ENCODE assay signal across 21 mouse cellular contexts in the genomic region with DNA sequence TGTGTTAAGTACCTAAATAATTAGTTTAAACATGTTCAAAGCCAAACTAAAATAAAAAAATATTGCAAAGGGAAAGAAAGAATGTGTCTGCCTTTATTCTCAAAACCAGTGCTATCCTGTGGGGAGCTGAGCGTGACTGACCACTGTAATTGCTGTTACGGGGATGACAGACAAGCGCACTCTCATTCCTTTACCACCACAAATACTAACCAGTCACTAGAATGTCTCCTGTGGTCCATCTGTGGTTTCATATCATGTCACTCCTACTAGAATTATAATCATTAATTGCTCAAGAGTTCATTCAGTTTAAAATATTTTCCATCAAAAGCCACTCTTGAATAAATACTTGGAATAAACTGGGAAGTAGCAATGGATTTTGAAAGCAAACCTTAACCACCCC.
DNase-seq lines count a peak whose midpoint lies in the region; ATAC-seq and TF ChIP-seq lines count a peak whose summit lies in the region.
"Had no signal": no experiment of that assay in that cellular context is flagged by ENCODE, and none has a peak within 500 bp of the region (broad histone marks: within the 10 kb centered on the region; RNA-seq: fewer than 3 reads in every experiment).

No protein-coding gene starts in this region.

- no peaks in the 10 kb centered on the region for H3K27me3 ChIP-seq in Patski
- H3K27me3 ChIP-seq: CH12.LX had no signal

- CTCF ChIA-PET in Patski (lab: Charles Lee) = no interaction called here

- intact Hi-C loops in left cerebral cortex, postnatal 4 days (cut with DNase I) = no loop called here

- POLR2A ChIA-PET in Patski (lab: Charles Lee) = interaction anchor here (0.5 kb wide), 1 partner anchor 109 kb away, joined by 3 read pairs; no protein-coding TSS in a partner anchor

- TF ChIP-seq CTCF in Patski (IDR thresholded peaks at IDR 0.05) = no peak

- in situ Hi-C loops in Patski (cut with MboI; ENCODE audit: low pct_unique_long_range_greater_than_20kb) = no loop called here

- peak; percentile 93 for ATAC-seq in Patski
- ATAC-seq: activated CD4-positive, CD25-positive, alpha-beta regulatory T cell, adult 4 months; CD4-positive, CD25-positive, alpha-beta regulatory T cell, adult 4 months had no signal

- DNase-seq in Muller cell, postnatal 12 days (ENCODE audit: inconsistent ontology term) = peak; percentile 73
- DNase-seq in Patski (ENCODE audit: low read depth, low spot score) = peak; percentile 53
- DNase-seq in fibroblast of lung, adult 2 months (ENCODE audit: low read depth) = peak; percentile 10
- DNase-seq in layer of hippocampus, adult 8-10 months (ENCODE audit: low spot score in 2 of 2) = no peak
- no peak for DNase-seq in left cerebral cortex, postnatal 4 days
- no peak for DNase-seq in embryo, embryonic 10 days (ENCODE audit: low spot score)
- DNase-seq: adrenal gland, adult 2 months; adrenal gland, adult 8-10 months; adrenal gland, postnatal 10 days; adrenal gland, postnatal 14 days; adrenal gland, postnatal 25 days; adrenal gland, postnatal 36 days; B cell, adult 2 months; cerebellum, adult 11 months; cerebellum, adult 11-12 months; cerebellum, adult 18-20 months; cerebellum, adult 2 months; cerebellum, adult 8-10 months had no signal

Comparison
In these comparisons a context has a peak if more than half of its experiments do, and no peak if none do; other contexts are left out.
1. DNase-seq: peak in Muller cell, postnatal 12 days (single experiment), Patski (single experiment) and fibroblast of lung, adult 2 months (single experiment); none in layer of hippocampus, adult 8-10 months (0 of 2), left cerebral cortex, postnatal 4 days (single experiment) and embryo, embryonic 10 days (single experiment).